Mouse (Mus musculus) CH12F3 (cell line): ENCODE data around the gene Abcc5.
"Not testable (repeated sequence)": the region's sequence is repeated elsewhere in the genome, so short reads cannot be mapped to it uniquely, and the experiment has no call there.

Experiments used
- in situ Hi-C: fragments of 300-500 bp; cut with MboI; formaldehyde crosslinking; loops from 2 replicates; pipeline ENCODE4 v1.14.3; 2020; ENCODE audit warnings: low sequenced_read_pairs

Gene Abcc5

DNA sequence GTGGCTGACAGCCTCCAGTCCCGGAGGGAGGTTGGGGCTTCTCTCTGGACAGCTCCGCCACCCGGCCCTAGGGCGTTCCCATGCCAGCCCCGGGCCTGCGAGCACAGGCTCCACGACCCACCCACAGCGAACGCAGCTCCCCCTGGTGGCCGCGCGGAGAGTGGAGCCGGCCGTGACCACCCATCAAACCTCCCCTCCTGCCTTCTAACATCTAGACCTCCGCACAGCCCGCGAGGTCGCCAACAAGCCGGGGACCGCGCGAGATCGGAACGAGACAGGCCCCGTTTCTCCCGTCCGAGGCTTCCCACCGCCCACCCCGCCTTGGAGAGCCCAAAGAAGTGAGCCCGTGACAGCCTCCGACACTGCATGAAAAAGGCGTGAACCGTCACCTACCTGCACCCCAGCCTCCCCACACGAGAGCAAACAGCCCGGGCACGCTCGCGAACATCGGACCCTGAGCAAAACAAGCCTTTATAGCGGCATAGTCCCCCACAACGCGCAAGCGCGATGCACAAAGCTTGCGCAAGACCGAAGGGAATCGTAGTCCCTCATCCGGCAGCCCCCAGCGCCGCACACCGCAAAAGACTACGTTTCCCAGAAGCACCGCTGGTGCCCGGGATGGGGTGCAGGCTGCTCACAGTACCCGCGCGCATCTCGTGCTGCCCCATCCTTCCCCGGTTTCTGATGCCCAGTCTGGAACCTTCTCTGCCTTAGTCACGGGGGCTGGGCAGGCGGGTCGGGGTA lies at the start of gene Abcc5:
Abcc5 (minus strand) TSS at position 540 of the 744 bp plus-strand sequence.
- in situ Hi-C loops: no loop called here

DNA sequence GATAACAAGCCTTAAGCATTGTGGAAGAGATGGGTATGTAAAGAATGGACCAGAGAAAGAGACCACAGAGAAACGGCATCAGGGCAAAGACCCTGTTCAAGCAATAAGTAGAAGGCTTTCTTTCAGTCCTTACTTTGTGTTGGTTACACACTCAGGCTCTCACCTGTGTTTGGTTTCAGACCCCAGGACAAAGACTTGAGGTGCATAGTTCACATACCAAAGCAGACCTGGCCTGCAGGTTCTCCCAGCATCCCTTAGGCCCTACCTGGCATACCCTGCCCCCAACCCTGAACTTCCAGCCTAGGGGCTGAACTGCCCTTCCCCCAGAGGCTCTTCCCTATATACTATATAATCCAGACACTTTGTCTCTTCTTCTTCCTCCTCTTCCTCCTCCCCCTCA lies 49.1 kb upstream of the Abcc5 start:
- in situ Hi-C loops: no loop called here

DNA sequence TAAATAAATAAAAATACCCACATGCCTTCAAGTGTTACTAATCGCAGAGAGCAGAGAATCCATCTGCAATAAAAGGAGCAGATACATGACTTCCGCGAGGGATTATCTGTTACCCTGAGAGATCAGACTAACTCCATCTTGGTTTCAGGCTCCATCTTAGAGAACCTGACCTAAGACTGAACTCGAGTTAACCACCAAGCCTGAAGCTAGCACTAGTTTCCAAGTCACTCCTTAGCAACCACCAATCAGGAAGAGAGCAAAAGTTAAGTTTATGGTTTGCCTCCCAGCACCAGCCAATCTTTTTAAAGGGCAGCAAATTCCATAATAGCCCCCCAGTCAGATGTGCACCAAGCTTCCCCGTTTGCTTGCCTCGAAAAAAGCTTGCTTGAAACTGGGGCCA lies 48.6 kb upstream of the Abcc5 start:
- in situ Hi-C loops: no loop called here

DNA sequence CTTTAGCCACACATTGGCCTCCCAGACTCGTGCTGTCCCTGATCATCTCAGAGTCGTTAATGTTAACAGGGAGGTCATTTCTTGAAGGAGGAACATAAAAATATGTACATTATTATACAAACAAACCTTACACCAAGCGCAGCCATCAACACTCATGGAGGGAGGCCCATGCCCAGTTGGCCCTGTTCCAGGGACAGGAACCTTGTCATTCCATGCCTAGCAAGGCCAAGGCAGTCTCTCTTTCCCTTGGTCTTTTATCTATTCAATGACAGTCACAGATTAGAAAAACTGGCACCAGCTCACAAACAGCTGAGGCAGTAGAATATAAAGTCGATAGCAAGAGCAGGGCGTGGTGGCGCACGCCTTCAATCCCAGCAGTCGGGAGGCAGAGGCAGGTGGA lies 48.0 kb upstream of the Abcc5 start:
- in situ Hi-C loops: no loop called here

DNA sequence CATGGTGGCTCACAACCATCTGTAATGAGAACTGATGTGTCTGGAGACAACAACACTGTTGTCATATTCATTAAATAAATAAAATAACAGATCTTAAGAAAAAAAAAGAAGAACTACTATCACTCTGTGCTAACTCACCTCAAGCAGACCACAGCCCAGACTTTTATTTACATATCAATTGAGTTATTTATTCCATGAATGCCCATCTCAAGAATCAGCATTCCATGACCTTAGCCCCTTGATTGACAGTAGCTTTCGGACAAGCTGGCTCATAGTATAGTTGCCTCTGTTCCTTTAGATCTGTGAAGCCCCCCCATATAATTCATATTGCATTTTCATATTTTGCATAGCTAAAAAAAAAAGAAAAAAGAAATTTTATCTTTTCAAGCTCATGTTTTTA lies 47.6 kb upstream of the Abcc5 start:
- in situ Hi-C loops: no loop called here

DNA sequence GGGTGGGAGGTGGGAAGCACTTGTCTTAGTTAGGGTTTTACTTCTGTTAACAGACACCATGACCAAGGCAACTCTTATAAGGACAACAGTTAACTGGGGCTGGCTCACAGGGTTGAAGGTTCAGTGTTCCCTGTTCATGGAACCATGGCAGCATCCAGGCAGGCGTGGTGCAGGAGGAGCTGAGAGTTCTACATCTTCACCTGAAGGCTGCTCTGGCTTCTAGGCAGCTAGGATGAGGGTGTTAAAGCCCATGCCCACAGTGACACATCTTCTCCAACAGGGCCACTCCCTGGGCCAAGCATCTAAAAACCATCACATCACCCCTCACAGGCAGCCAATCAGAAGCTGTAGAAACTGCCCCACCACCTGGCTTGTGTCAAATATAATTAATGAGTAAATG lies 45.5 kb upstream of the Abcc5 start:
- in situ Hi-C loops: no loop called here

DNA sequence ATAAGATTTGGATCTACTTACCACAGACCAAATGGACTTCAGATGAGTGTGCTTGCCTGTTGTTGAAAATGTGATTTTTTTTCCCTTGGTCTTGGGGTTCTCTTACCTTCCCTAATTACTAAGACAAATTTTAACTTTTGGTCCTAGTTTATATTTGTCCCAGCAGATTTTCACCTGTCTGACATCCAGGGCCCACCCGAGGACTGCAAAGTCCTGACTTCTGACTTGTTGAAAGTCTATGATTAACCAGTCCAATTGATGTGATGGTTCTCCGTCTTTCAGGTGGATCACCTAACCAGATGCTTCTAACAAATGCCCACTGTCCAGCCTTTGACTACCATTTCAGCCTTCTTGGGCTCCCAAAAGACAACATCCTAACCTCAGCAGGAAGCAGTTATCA lies 44.8 kb upstream of the Abcc5 start:
- in situ Hi-C loops: no loop called here

DNA sequence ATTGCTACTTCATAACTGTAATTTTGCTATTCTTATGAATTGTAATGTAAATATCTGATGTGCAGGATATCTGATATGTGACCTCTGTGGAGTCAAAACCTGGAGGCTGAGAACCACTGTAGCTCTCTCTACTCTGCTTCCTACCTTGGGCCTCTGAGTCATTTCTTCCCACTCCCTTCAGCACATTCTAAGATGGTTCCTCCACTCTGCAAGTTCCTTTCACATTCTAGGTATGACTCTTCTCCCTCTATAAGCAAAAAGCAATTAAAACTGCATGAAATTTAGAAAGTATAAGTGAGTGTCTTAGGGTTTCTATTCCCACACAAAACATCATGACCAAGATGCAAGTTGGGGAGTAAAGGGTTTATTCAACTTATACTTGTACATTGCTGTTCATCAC lies 38.5 kb upstream of the Abcc5 start:
- in situ Hi-C loops: no loop called here

DNA sequence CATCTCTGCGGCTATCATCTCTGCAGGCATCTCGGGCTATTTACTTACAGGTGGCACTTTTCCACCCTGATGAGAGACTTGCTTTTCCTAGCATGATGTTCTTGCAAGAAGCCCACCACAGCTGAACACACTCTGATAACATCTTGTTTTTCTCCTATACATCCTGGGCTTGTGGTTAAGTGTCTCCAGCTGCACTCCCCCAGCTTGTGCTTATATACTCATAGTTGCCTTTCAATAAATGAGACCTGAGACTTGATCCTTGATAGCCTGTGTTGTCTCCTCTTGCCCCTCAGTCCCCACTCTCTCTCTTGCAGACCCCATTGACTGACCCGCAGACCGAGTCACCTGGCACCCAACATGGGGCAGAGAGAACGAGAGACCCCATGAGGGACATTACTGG lies 32.5 kb upstream of the Abcc5 start:
- in situ Hi-C loops: not testable (repeated sequence)

DNA sequence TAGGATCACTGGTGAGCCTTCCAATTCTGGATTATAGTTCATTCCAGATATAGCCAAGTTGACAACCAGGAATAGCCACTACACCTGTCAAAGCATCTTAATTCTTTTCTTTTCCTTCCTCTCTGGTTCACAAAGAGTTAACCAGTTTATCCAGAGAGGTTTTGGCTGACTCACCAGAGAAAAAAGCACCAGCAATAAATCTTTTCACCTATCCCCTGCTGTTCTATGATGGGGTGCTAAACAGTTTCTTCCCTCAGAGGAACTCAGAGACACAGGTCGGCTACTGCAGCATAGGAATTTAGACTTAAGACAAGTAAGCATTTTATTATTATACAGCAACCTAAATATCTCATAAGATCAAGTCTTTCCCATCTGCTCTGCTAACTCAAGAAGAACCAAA lies 29.9 kb upstream of the Abcc5 start:
- in situ Hi-C loops: no loop called here

DNA sequence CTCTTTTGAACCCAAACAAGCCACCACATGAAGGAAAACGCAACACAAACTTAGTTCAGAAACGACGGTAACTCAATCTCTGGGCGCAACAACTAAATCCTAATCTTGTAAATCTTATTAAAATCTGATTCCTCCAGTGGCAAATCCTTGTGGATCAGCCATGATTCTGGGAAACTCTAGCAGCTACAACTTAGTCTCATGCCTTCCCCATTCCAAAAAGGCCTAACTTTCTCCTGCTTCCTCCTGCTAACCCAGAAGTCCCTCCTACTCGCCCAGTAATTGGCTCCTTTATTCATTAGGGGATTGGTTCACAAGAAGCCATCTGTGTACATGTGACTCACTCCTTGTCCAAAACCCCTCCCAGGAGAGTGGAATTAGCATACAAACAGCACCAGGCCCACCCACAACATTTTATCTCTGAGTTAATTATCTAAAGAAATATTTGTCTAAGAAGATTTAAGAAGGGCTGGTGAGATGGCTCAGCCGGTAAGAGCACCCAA lies 28.0 kb upstream of the Abcc5 start:
- in situ Hi-C loops: no loop called here

DNA sequence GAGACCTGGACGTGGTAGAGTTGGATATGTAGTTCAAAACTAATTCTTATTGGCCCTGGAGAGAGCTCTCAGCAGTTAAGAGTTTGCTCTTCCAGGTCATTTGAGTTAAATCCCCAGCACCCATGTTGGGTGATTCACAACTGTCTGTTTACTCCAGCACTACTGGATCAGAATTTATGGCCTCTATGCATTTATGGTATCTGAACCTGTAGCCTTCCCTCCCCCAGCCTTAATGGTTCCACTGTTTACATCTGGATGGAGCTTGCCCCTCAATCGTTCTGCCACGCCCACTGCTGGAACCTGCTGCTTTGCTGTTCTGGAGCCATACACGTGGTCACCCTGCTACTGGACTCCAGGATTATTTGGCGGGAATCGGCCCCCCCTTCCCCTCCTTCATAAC lies 25.6 kb upstream of the Abcc5 start:
- in situ Hi-C loops: no loop called here

DNA sequence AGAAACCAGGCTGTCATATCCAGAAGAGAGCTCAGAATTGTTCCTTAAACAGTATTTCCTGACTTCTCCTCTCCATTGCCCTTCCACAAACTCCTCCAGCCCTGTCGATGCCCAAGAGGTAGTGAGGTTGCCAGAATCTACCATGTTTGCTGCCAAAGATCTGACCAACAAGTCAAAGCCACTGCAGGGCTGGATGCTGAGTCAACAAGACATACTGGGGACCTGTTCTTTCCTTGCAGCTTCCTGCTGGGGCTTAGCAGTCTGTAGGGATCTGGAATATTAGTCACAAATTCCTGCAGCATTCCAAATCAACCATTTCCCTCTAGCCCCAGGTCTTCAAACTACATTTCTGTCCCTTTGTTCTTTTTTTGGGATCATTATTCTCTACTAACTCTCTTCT lies 19.7 kb upstream of the Abcc5 start:
- in situ Hi-C loops: no loop called here

DNA sequence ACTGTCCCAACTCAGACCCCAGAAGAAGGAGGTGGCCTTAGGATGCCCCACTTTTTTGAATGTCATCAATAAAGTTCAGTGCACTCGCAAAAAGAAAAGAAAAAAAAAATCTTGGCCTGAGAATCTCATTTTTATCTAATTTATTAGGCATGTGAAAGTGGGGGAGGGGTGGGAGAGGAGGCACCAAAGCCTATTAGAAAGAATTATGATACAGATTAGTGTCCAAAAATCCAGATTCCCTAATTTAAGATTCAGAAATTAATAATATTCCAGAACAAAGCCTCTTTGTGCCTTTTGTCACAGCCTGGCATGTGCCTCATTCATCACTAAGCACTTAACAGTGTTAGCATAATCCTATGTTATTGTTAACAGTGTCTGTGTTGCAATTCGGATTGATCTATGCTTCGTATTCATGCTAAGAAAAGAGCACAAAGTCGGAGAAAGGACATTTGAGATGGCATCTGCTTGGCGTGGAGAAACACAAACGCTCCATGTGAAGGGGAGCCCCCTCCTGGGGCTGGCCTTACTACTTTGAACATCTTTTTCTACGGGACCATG lies 18.7 kb upstream of the Abcc5 start:
- in situ Hi-C loops: no loop called here

DNA sequence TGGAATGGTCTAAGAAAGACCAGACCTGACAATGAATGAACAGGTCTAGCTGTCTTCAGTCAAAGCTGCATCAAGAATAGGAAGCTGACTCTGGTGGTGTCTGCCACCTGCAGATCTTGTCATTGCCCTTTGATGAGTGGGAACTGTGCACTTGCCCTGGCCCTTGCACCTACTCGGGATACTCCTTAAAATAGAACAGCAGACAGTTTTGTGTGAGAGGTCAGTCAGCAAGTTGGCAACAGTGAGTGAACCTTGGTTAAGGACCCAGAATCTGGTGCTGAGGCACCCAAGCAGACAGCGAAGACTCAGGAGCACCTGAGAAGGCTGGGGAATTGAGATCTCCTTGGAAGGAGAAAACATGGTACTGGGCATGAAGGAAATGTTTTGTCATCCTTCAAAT lies 16.7 kb upstream of the Abcc5 start:
- in situ Hi-C loops: no loop called here

DNA sequence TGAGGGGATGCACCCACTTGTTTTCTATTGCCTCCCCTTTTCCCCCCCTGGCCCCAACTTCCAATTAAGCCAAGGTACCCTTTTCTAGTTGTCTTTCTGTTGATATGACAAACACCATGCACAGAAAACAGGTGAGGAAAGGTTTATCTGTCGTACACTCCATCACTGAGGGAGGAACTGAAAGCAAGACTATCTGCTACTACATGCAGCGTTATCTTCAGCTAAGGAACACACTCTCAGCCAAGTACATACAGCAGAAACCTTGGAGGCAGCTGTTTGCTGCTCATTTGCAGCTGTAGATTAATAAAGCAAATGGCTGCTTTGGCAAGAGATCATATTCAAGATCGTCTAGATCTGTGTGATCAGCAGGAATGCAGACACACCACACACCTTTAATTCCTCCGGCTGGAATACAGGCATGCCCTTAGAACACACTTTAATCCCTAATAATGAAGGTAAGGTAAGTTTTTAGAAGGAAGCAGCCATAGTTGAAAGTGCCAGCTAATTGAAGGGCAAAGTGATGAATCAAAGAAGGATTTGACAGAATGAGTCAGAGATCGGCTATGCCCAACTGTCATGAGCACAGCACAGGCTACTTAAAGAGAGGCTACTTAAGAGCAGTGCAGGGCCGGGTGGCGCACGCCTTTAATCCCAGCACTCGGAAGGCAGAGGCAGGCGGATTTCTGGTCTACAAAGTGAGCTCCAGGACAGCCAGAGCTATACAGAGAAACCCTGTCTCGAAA lies 12.7 kb upstream of the Abcc5 start:
- in situ Hi-C loops: no loop called here

DNA sequence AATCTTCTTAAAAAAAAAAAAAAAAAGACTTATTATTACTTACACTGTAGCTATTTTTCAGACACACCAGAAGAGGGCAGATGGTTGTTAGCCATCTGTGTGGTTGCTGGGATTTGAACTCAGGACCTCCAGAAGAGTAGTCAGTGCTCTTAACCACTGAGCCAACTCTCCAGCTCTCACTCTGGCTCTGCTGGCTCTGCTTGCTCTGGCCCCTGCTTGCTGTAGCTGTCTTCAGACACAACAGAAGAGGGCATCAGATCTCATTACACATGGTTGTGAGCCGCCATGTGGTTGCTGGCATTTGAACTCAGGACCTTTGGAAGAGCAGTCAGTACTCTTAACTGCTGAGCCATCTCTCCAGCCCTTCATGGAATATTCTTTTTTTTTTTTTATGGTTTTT lies 11.9 kb upstream of the Abcc5 start:
- in situ Hi-C loops: not testable (repeated sequence)

DNA sequence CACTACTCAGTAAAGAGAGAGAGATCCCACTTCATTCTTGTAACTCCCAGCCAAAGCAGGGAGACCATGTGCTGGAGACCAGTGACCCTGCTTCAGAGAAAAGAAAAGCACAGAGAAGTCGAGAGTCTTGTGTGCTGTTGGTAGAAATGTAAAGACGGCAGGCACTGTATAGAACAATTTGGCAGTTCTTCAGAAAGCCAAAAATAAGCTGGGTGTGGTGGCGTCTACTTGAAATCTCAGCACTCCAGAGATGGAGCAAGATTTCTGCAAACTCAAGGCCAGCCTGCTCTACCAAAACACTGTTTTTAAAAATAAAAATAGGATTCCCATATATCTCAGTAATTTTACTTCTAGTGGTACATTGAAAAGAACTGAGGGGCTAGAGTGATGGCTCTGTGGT lies 10.1 kb upstream of the Abcc5 start:
- in situ Hi-C loops: no loop called here

DNA sequence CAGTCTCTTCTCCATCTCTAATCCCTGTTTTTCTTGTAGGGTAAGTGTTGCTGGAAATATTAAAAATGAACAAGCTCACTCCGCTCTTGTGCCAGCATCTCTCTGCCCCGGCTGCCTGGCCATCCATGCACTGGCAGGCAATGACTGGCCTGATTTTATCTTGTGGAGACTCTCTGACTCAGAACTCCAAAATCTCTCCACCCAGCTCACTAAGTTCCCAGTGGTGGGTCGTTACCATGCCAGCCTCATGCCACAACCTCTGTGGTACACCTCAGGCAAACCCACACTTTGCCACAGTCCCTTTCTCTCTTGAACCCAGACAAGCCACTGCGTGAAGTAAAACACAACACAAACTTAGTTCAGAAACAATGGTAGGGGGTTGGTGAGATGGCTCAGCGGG lies 3.1 kb upstream of the Abcc5 start:
- in situ Hi-C loops: no loop called here

DNA sequence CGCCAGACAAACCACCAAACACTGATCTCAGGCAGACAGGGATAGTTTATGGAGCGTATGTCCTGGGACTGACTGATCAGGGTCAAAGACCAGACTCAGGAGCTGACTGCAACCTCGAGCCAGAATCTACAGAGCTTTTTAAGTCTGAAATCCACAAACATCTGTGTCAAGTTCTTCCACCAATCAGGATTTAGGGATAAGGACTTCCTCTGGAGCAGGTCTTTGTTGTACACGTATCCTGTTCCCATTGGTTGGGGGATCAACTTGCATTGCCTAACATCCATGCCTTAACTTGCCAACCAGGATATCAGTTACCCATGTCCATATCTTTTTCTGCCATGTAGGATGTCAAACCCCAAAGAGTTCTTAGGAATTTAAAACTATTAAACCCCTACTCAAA lies 1.4 kb upstream of the Abcc5 start:
- in situ Hi-C loops: no loop called here

DNA sequence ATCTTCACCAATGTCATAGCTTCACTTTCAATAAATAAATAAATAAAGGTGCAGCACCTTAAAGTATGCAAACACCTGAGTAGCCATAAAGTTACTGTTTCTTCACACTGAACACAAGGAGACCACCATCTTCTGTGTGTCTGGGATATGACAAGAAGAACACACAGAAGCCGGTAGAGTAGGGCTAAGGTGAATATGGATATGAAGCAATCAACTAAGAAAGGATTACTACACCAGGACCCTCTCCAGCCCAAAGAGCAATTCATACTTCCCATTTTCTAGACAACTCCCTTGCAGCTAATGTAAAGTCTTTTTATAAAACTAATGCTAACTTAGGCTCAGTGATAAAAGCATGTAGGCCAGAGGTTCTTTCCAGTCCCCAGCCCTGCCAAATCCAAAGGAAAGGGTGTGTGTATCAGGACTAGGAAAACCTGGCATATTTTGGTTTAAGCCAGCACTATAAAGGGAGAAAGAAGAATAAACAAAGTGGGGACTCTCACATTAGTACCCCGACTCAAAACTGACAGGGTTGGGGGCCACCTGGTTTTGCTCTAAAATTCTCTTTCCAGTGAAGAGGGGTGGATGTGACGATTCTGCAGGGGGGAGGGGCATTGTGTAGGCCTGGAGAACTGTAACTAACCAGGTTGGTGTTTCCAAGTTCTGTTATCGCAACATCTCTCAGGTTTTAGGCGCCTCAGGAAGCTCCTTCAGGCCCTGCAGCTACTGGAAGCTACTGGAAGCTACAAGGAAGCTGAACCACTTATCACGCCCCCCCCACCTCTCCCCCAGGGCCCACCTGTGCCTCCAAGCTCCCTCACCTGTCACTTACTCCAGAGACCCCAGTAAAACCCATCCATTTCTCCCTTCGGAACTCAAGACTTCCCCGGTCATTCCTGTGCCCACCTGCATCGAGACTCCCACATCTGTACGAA lies 1.2 kb downstream of the Abcc5 start:
- in situ Hi-C loops: no loop called here
